Mouse (Mus musculus) kidney, postnatal 14 days (tissue): ENCODE data around the gene Myh3.
A peak's percentile ranks its signal among the peaks of the same experiment; 100 is the strongest.

ENCODE experiments used
- DNase-seq: peaks from one replicate; pipeline ENCODE4 v3.0.0; 2022; ENCODE audit warnings: mixed read lengths

Myh3 gene

GRCm38 (mm10) chr11:67106973-67107372, 28.9 kb downstream of the Myh3 start:
- no peak for DNase-seq

DNA sequence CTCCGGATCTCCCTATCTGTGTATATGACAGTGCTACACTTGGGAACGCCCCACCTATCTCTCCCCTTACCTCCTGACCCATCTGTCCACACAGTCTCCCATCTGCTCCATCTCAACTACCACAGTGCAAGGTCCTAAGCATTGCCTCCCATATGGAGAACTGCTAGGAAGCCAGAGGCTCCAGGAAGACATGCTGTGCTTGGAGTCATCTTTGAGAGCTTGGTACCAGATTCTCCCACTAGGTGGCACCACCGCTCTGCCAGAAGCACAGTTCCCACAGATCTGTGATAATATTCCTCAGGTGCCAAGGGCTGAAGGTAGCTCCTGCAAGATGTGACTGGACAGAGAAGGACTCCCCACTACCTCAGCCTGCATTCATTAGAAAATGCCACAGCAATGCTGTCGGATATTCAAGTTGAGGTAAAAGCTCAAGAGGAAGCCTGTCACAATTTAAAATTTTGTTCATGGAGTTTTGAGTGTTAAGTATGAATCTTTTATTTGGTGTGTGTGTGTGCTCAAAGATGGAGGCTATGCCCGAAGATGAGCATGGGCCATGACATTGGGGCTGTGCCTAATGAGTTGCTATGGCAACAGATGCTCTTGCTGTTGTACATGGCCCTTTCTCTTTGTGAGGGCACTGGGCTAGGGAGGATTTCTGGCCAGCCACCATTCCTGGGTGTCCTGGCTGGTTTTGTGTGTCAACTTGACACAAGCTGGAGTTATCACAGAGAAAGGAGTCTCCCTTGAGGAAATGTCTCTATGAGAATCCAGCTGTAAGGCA, 32.3 kb downstream of the Myh3 start:
- peak; percentile 74 for DNase-seq

- DNase-seq = peak; percentile 60
Observed at GRCm38 (mm10) chr11:67112019-67112850, 34.1 kb downstream of the Myh3 start.

DNA sequence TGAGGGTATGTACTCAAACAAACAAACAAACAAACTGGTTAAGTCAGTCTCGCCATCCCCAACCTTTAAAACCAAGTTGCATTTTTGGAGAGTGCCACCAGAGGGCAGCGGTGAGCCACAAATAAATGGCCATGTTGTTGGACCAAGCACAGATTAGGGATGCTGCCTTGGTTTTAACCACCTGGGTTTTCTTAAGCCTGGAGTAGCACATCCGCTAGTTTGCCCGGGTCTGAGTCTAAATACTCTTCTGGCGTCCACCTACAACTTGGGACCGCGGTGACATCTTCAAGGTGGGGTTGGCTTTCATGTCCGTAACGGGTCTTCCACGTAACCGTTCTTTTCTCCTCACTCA, 34.7 kb downstream of the Myh3 start:
- peak; percentile 63 for DNase-seq

DNA sequence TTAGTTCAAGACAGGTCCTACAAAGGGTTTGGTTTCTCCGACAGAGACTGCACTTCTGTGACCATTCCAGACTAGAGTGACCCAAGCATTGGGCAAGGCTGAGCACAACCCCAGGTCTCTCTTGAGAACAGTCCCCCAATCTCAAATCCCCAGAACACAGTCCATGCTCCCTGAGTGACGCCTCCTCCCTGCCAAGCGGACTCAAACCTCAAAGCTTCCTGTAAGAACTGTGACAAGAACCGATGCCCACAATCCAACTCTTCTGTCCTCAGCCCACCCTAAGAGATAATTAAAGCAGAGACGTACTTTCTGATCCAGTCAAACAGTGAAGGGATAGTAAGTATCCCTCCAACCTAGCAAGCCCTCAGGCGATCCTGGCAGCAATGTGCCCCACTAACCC, 35.3 kb downstream of the Myh3 start:
- no peak for DNase-seq

DNA sequence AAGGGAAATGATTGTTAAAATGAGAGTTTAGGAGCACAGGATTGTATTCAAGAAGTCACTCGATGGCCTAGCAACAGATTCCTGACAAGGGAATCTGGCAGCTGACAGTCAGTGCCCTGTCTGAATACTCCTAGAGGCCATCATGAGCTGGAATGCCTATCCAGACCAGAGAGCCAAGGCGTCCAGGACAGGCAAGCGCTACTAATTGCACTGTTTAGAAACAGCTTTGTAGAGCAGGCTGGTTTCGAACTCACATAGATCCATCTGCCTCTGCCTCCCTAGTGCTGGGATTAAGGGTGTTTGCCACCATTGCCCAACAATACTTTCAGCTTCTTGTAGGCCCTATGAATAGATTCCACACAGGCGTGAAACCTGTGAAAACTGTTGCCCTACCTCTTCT, 36.2 kb downstream of the Myh3 start:
- DNase-seq = no peak

- DNase-seq = no peak
Observed at GRCm38 (mm10) chr11:67114901-67115300, 36.8 kb downstream of the Myh3 start.

- DNase-seq = no peak
Observed at GRCm38 (mm10) chr11:67116725-67117124, 38.6 kb downstream of the Myh3 start.

GRCm38 (mm10) chr11:67119539-67120070, 41.5 kb downstream of the Myh3 start:
- DNase-seq = no peak

DNA sequence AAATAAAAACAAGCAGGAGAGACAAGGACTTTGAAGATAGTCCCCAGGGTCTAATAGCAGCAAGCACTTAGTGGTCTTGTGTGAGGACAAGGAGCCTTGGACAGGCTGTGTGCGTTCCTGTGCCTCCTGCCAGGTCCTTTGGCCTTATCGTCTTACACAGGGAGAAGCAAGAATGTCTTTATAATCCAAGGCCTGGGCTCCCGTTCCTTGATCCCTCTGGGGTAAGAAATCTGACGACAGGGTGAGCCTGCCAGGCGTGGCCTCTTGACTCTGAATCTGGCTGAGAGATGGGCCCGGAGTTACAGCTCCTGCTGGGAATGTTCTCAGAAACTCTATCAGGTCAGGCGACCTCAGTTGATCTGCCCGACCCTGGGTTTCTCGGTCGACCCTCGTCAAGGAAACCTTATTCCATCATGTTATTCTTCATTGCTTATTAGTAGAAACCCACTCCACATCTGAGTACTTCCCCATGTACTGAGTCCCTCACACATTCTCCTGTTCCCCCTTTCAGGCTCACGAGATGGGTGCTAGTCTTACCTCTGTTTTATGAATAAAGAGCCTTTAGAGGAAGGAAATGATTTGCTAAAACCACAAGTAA, 42.7 kb downstream of the Myh3 start:
- no peak for DNase-seq

GRCm38 (mm10) chr11:67124943-67125342, 46.8 kb downstream of the Myh3 start:
- no peak for DNase-seq

DNA sequence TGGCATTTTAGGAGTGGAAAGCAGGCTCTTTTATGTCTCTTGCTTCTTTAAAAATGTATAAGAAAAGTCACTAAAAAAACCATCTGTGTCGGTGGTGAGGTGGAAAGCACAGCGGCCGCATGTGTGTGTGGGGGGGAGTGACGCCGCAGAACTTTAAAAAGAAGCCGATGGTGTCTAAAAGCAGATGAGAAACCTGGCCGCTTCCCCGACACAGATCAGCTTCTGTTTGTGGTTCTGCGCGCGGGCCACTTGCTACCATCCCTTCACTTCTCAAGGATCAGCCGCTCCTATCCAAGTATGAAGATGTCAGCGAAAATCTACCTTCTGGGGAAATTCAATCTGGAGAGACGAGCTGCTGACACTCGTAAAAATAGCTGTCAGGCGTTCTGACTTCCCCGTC, 47.3 kb downstream of the Myh3 start:
- DNase-seq = no peak

GRCm38 (mm10) chr11:67133526-67133925, 55.4 kb downstream of the Myh3 start:
- DNase-seq = no peak

GRCm38 (mm10) chr11:67134654-67135053, 56.6 kb downstream of the Myh3 start:
- DNase-seq = no peak

GRCm38 (mm10) chr11:67135532-67135931, 57.4 kb downstream of the Myh3 start:
- no peak for DNase-seq

GRCm38 (mm10) chr11:67139556-67139955, 61.5 kb downstream of the Myh3 start:
- DNase-seq = no peak

DNA sequence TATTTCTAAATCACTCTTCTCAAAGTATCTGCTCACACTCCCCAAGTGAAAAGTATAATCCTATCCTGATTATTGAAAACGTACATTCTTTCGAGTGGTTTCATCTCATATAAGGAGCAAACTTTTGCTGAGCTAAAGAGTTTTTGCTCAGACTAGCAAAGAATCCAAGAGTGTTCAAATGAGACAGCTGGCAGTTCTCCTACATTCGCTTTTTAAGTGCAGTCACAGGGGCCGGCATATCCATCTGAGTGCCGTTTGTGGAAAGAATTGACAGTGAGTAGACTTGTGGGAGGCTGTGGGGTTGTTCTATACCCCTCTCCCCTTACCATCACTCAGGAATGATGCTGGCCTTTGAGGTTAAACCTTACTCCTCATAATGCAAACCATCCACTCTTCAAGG, 62.1 kb downstream of the Myh3 start:
- DNase-seq = no peak

- DNase-seq = no peak
Observed at GRCm38 (mm10) chr11:67141031-67141430, 62.9 kb downstream of the Myh3 start.

GRCm38 (mm10) chr11:67142047-67142446, 63.9 kb downstream of the Myh3 start:
- DNase-seq = no peak

DNA sequence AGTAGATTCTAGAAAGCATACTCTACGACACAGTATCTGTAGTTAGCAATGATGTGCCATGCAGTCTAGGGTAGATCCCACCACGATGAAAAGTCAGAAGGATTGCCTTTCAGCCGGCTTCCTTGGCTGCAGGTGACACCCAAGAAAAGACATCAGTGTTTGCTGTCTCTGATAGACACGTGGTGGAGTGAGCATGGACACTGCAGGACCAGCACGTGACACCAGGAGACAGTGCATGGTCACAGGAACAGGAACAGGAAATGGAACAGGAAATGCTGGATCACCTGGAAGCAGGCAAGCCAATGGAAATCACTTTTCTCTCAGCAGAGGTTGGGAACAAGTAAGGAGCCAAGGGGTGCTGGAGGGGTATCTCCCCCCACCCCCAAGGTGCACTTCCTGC, 65.0 kb downstream of the Myh3 start:
- no peak for DNase-seq

DNA sequence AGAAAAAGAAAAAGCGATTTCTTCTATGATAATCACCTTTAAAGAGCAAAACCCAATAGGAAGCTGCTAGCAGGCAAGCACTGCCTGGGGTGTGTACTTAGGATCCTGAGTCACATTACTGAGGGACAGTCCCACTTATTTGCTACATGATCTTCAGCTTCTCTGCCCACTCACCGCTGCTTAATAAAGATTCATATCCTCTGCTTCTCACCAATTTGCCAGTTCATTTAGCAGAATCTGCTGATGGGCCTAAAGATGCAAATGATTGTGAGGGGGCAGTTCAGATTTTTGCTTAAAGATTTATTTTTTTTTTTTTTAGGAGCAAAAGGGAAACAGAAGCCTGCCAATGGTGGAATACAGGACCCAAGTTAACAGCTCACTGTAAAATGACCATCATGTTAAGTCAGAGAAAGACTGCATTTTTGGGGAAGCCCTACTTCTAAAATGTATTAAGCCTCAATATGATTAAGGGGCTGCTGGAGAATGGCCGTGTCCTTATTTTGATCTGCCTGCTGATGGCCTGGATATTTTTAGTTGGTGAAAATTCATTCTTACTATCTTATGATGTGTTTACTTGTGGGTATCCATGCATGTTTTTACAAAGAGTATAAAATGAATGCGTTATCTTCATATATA, 65.9 kb downstream of the Myh3 start:
- no peak for DNase-seq

DNA sequence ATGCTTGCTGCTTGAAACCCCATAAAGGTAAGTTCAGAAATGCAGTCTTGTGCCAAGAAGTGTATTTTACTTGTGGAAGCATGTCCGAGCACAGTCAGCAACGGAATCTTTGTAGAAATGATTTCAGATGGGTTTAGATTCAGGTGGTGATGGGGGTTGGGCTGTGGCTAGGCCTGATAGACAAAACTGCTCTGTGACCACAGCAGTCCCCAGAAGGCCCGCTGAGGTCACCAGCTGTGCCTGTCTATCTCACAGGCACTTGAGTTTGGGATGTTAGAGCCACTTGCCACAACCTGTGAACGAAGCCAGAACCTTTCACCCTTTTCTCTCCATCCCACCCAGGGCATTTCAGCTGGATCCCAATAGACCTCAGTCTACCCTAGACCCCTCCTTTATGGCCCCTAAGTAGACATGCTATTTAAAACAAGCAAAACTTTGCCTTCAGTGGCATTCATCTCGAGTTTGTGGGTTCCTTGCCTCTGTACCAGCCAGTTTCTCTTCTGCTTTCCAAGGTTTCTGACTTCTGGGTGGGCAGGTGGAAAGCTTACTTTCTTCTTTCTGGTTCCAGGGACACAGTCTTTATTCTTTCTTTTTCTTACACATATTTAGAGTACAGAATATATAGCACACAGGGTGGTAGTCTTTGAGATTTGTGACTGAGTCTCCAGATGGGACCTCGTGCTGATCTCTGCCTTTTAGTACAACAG, 66.6 kb downstream of the Myh3 start:
- no peak for DNase-seq
